Mouse (Mus musculus) gastrocnemius, adult 2 months (tissue): ENCODE measurements around the gene Ybey. TPM values are rescaled to one million over a fixed set of nuclear protein-coding genes. Genes with fewer than 3 reads are reported as not detected.

Experiments used
- DNase-seq: peaks from one replicate; pipeline ENCODE4 v3.0.0; 2022
- H3K27ac ChIP-seq: fragments of 200-600 bp; 2 replicates; pipeline ENCODE4 v1.8.1; 2022; ENCODE audit warnings: mild to moderate bottlenecking
- H3K4me3 ChIP-seq: fragments of 200-600 bp; 2 replicates; pipeline ENCODE4 v1.8.1; 2022; ENCODE audit warnings: mild to moderate bottlenecking, moderate library complexity
- CTCF ChIP-seq: fragments of 200-600 bp; IDR thresholded peaks from 2 replicates; pipeline ENCODE4 v1.8.1; 2022; ENCODE audit warnings: antibody characterized with exemption, mild to moderate bottlenecking, moderate library complexity
- intact Hi-C: fragments of 180-260 bp; cut with DNase I; formaldehyde crosslinking; loops from one replicate; pipeline ENCODE4 v1.15.1; 2025
- long read RNA-seq, 2 experiments: library from polyadenylated mRNA; stranded (forward); transcript quantifications; one replicate each; pipeline ENCODE4 v2.0.0; 2021
- total RNA-seq, 2 experiments: library from RNA; stranded (reverse); gene quantifications; 2 replicates each; pipeline ENCODE4 v1.2.3; 2021

The Ybey gene
- total RNA-seq, result 1 to 10 TPM; 3.7 to 5.0 TPM
- long read RNA-seq, experiment 1, full-length matches to known transcripts, result 7 of 10 reads
- long read RNA-seq, experiment 1, partial matches to known transcripts, result 1 of 10 reads
- long read RNA-seq, experiment 1, other reads (novel, unspliced or antisense), result 2 of 10 reads
- long read RNA-seq, experiment 2, full-length matches to known transcripts, result 8 of 15 reads
- long read RNA-seq, experiment 2, partial matches to known transcripts, result 7 of 15 reads
- long read RNA-seq, experiment 2, other reads (novel, unspliced or antisense), result 0 of 15 reads

- intact Hi-C loops, result loop anchor here (5.0 to 10.0 kb wide), 2 partner anchors 156 to 264 kb away; partner anchors contain the start of gene Col6a2
- peak; percentile 94 for DNase-seq
- peak; percentile 52 for TF ChIP-seq CTCF
- H3K4me3 ChIP-seq, result peak within 1 kb of the TSS; percentile 97
- peak within 1 kb of the TSS; percentile 96 for H3K27ac ChIP-seq
Measured at GRCm38 (mm10) chr10:76468203-76469162, at the start of gene Ybey, which contains the start of gene Mcm3ap. TSS of gene Ybey (minus strand) at chr10:76469114. TSS of gene Mcm3ap (plus strand) at chr10:76468927.

GRCm38 (mm10) chr10:76512965-76513583, 44.2 kb upstream of the Ybey start:
- intact Hi-C loops, result no loop called here
- no peak overlapping the region for H3K27ac ChIP-seq
- peak; percentile 77 for TF ChIP-seq CTCF
- no peak overlapping the region for H3K4me3 ChIP-seq
- DNase-seq, result peak; percentile 83

GRCm38 (mm10) chr10:76505865-76506264, 37.0 kb upstream of the Ybey start:
- Histone ChIP-seq H3K27ac (no peak overlapping the region), H3K4me3 (no peak overlapping the region)
- TF ChIP-seq CTCF, result no peak
- DNase-seq, result no peak
- intact Hi-C loops, result loop anchor here (10.0 kb wide), 1 partner anchor 171 kb away; no protein-coding TSS in a partner anchor

- H3K27ac ChIP-seq, result no peak overlapping the region
- TF ChIP-seq CTCF, result no peak
- DNase-seq, result no peak
- H3K4me3 ChIP-seq, result no peak overlapping the region
- intact Hi-C loops, result loop anchor here (10.0 kb wide), 1 partner anchor 170 kb away; no protein-coding TSS in a partner anchor
Measured at GRCm38 (mm10) chr10:76504271-76504943, 35.5 kb upstream of the Ybey start.

GRCm38 (mm10) chr10:76497522-76497921, 28.6 kb upstream of the Ybey start:
- TF ChIP-seq CTCF, result no peak
- no peak overlapping the region for H3K4me3 ChIP-seq
- H3K27ac ChIP-seq, result no peak overlapping the region
- no peak for DNase-seq
- intact Hi-C loops, result no loop called here

GRCm38 (mm10) chr10:76496366-76496765, 27.5 kb upstream of the Ybey start:
- intact Hi-C loops, result no loop called here
- TF ChIP-seq CTCF, result no peak
- peak overlapping the region; percentile 16; the same call in 1 of the 2 replicates for H3K27ac ChIP-seq
- H3K4me3 ChIP-seq, result no peak overlapping the region
- DNase-seq, result no peak

- Histone ChIP-seq H3K4me3 (no peak overlapping the region), H3K27ac (no peak overlapping the region)
- intact Hi-C loops, result no loop called here
- no peak for DNase-seq
- TF ChIP-seq CTCF, result no peak
Measured at GRCm38 (mm10) chr10:76495501-76495900, 26.6 kb upstream of the Ybey start.

GRCm38 (mm10) chr10:76493527-76493926, 24.6 kb upstream of the Ybey start:
- no peak for TF ChIP-seq CTCF
- DNase-seq, result no peak
- intact Hi-C loops, result no loop called here
- no peak overlapping the region for H3K27ac ChIP-seq
- H3K4me3 ChIP-seq, result no peak overlapping the region

- no peak for TF ChIP-seq CTCF
- intact Hi-C loops, result no loop called here
- Histone ChIP-seq H3K27ac (no peak overlapping the region), H3K4me3 (no peak overlapping the region)
- DNase-seq, result no peak
Measured at GRCm38 (mm10) chr10:76489205-76489604, 20.3 kb upstream of the Ybey start.

GRCm38 (mm10) chr10:76488265-76488664, 19.4 kb upstream of the Ybey start:
- no peak for DNase-seq
- Histone ChIP-seq H3K27ac (no peak overlapping the region), H3K4me3 (no peak overlapping the region)
- TF ChIP-seq CTCF, result no peak
- intact Hi-C loops, result no loop called here

GRCm38 (mm10) chr10:76486302-76486701, 17.4 kb upstream of the Ybey start:
- DNase-seq, result no peak
- H3K27ac ChIP-seq, result no peak overlapping the region
- no peak for TF ChIP-seq CTCF
- no peak overlapping the region for H3K4me3 ChIP-seq
- intact Hi-C loops, result no loop called here

GRCm38 (mm10) chr10:76481480-76481879, 12.6 kb upstream of the Ybey start:
- no peak for DNase-seq
- Histone ChIP-seq H3K4me3 (no peak overlapping the region), H3K27ac (no peak overlapping the region)
- intact Hi-C loops, result no loop called here
- no peak for TF ChIP-seq CTCF
